Mouse (Mus musculus): ENCODE data around the gene Srsf6. TPM values are rescaled to one million over a fixed set of nuclear protein-coding genes. Genes with fewer than 3 reads are reported as not detected.

The Srsf6 gene
- polyA plus RNA-seq, 1 experiment: 37.6 TPM

GRCm38 (mm10) chr2:162930516-162931122 is 709 bp upstream of the Srsf6 start:
- TF ChIP-seq FLI1 (IDR thresholded peaks at IDR 0.05; ENCODE audit: low read length) (no peak), GATA1 (IDR thresholded peaks at IDR 0.05; ENCODE audit: borderline replicate concordance, low read length) (no peak)
- Histone ChIP-seq H3K36me3 (replicated peaks; ENCODE audit: low read length) (peaks cover 30% of the 10 kb centered on the region), H3K4me1 (peaks cover 44% of the 10 kb centered on the region), H3K9me3 (peaks cover 5% of the 10 kb centered on the region; the same call in 1 of the 2 replicates), H3K27me3 (replicated peaks) (no peaks in the 10 kb centered on the region), H3K4me3 (replicated peaks) (peak overlapping the region; percentile 97)

DNA sequence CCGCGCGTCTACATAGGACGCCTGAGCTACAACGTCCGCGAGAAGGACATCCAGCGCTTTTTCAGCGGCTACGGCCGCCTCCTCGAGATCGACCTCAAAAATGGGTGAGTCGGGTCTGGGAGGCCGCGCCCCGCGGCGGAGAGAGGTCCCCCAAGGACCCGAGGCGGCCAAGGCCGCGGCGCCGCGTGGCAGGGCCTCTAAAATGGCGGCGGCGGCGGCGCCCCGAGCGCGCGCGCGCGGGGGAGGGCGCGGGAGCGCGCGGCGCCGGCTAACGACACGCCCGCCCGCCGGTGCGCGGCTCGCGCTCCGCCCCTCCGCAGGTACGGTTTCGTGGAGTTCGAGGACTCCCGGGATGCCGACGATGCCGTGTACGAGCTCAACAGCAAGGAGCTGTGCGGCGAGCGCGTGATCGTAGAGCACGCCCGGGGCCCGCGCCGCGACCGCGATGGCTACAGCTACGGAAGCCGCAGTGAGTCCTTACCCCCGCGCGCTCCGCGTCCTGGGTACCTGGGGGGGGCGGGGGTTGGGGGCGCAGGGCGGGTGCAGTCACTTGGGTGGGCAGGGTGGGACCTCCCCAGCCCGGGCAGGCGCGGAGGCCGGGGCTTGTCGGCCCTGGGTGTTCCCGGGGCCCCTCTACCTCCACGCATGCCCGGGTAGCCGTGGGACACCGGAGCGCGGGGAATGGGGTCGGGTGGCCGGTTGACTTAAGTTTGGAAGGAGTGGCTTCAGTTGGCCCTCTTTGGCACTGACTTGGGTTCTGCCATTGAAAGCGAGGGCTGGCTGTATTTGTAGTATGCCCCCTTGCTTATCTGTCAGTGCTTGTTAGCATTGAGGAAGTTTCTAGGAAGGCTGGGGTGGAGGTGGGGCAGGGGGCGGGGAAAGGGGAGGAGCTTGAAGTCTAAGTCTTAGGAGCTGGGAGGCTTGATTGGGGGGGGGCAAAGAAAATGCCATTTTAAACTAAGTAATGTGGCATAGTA is 634 bp downstream of the Srsf6 start:
- Histone ChIP-seq H3K9me3 (no peaks in the 10 kb centered on the region; the same call in 1 of the 2 replicates), H3K27me3 (replicated peaks) (no peaks in the 10 kb centered on the region), H3K4me3 (replicated peaks) (peak overlapping the region; percentile 97), H3K4me1 (peaks cover 44% of the 10 kb centered on the region), H3K36me3 (replicated peaks; ENCODE audit: low read length) (peaks cover 43% of the 10 kb centered on the region)
- TF ChIP-seq GATA1 (IDR thresholded peaks at IDR 0.05; ENCODE audit: borderline replicate concordance, low read length) (no peak), FLI1 (IDR thresholded peaks at IDR 0.05; ENCODE audit: low read length) (no peak)

GRCm38 (mm10) chr2:162932706-162933105 is 1.4 kb downstream of the Srsf6 start:
- Histone ChIP-seq H3K4me1 (peaks cover 43% of the 10 kb centered on the region), H3K36me3 (replicated peaks; ENCODE audit: low read length) (peaks cover 50% of the 10 kb centered on the region), H3K9me3 (no peaks in the 10 kb centered on the region), H3K4me3 (replicated peaks) (peak overlapping the region; percentile 97), H3K27me3 (replicated peaks) (no peaks in the 10 kb centered on the region)
- TF ChIP-seq FLI1 (IDR thresholded peaks at IDR 0.05; ENCODE audit: low read length) (no peak), GATA1 (IDR thresholded peaks at IDR 0.05; ENCODE audit: borderline replicate concordance, low read length) (no peak)

GRCm38 (mm10) chr2:162934421-162934820 is 3.1 kb downstream of the Srsf6 start:
- H3K36me3 ChIP-seq (replicated peaks; ENCODE audit: low read length): peaks cover 66% of the 10 kb centered on the region
- no peak for TF ChIP-seq GATA1 (IDR thresholded peaks at IDR 0.05; ENCODE audit: borderline replicate concordance, low read length)
- TF ChIP-seq FLI1 (IDR thresholded peaks at IDR 0.05; ENCODE audit: low read length): no peak
- H3K4me1 ChIP-seq: peaks cover 29% of the 10 kb centered on the region
- no peak overlapping the region for H3K4me3 ChIP-seq (replicated peaks)
- no peaks in the 10 kb centered on the region for H3K27me3 ChIP-seq (replicated peaks)
- H3K9me3 ChIP-seq: no peaks in the 10 kb centered on the region

DNA sequence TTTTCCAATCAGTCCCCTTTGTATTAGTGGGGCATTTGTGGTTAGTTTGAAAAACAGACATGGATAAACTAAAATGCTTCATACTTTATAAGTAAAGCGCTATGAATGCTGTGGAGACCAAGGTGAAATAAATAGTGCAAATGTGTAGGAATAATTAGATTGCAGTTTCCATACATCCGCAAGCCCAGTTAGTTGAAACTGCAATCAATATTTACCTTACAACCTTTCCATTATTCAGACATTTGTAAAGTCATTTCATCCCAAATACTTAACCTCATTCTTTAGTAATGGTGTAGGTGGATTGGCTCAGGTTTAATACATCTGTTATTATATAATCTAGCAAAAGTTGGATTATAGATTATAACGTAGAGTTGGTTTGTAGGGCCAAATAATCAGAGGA is 4.4 kb downstream of the Srsf6 start:
- peaks cover 79% of the 10 kb centered on the region for H3K36me3 ChIP-seq (replicated peaks; ENCODE audit: low read length)
- TF ChIP-seq FLI1 (IDR thresholded peaks at IDR 0.05; ENCODE audit: low read length): no peak
- no peak for TF ChIP-seq GATA1 (IDR thresholded peaks at IDR 0.05; ENCODE audit: borderline replicate concordance, low read length)
- peaks cover 16% of the 10 kb centered on the region for H3K4me1 ChIP-seq
- no peaks in the 10 kb centered on the region for H3K27me3 ChIP-seq (replicated peaks)
- H3K4me3 ChIP-seq (replicated peaks): no peak overlapping the region
- no peaks in the 10 kb centered on the region for H3K9me3 ChIP-seq

DNA sequence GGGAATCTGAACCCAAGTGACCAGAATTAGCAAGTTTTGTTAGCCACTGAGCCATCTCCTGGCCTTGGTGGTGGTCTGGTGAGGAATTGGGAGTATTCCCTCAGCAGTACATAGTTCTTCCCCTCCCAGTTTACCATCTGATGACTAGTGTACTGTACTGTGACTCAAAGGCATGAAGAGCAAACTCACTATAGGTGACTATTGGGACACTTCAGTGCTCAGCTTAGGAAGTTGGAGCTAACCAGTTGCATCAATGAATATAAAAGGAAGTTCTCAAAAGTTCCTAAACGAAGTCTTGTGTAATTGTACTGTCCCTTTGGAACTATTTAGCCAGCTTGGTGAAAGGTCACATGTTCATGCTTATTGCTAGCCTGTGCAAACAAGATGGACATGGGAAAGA is 8.2 kb downstream of the Srsf6 start:
- Histone ChIP-seq H3K27me3 (replicated peaks) (peaks cover 25% of the 10 kb centered on the region), H3K36me3 (replicated peaks; ENCODE audit: low read length) (peaks cover 67% of the 10 kb centered on the region), H3K4me3 (replicated peaks) (no peak overlapping the region), H3K4me1 (peaks cover 16% of the 10 kb centered on the region), H3K9me3 (no peaks in the 10 kb centered on the region)
- TF ChIP-seq FLI1 (IDR thresholded peaks at IDR 0.05; ENCODE audit: low read length): no peak
- TF ChIP-seq GATA1 (IDR thresholded peaks at IDR 0.05; ENCODE audit: borderline replicate concordance, low read length): no peak

- Histone ChIP-seq H3K27me3 (replicated peaks) (peaks cover 41% of the 10 kb centered on the region), H3K36me3 (replicated peaks; ENCODE audit: low read length) (peaks cover 31% of the 10 kb centered on the region), H3K4me3 (replicated peaks) (peak within 1 kb of the TSS; percentile 91), H3K4me1 (peaks cover 21% of the 10 kb centered on the region), H3K9me3 (no peaks in the 10 kb centered on the region)
- TF ChIP-seq GATA1 (IDR thresholded peaks at IDR 0.05; ENCODE audit: borderline replicate concordance, low read length) (no peak), FLI1 (IDR thresholded peaks at IDR 0.05; ENCODE audit: low read length) (no peak)
These were observed 12.0 kb downstream of the Srsf6 start, which contains the start of gene L3mbtl1 for GRCm38 (mm10) chr2:162943148-162943846. Gene L3mbtl1, plus strand, starts transcription at chr2:162943472.

GRCm38 (mm10) chr2:162943931-162944330 is 12.6 kb downstream of the Srsf6 start:
- TF ChIP-seq GATA1 (IDR thresholded peaks at IDR 0.05; ENCODE audit: borderline replicate concordance, low read length) (no peak), FLI1 (IDR thresholded peaks at IDR 0.05; ENCODE audit: low read length) (no peak)
- peaks cover 41% of the 10 kb centered on the region for H3K27me3 ChIP-seq (replicated peaks)
- H3K36me3 ChIP-seq (replicated peaks; ENCODE audit: low read length): peaks cover 24% of the 10 kb centered on the region
- H3K4me3 ChIP-seq (replicated peaks): peak overlapping the region; percentile 91
- H3K4me1 ChIP-seq: peaks cover 22% of the 10 kb centered on the region
- H3K9me3 ChIP-seq: no peaks in the 10 kb centered on the region

DNA sequence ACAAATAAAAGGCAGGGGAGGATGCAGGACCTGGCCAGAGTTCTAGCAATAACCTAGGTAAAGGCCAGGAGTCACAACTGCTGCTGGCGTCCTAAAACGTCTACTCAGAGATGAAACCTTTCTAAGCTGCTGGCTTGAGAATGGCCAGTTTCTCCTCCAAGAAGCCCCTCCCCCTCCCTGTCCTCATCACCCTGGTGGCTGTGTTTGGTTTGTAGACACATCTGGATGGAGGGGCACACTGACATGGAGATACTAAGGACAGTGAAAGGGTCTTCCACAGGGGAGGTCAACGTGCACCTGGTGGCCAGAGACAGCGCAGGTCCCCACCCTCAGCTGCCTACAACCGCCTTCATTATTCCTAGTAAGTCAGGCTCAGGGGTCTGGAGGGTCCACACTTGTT is 15.6 kb downstream of the Srsf6 start:
- no peaks in the 10 kb centered on the region for H3K36me3 ChIP-seq (replicated peaks; ENCODE audit: low read length)
- peaks cover 39% of the 10 kb centered on the region for H3K27me3 ChIP-seq (replicated peaks)
- H3K9me3 ChIP-seq: 0 out of 2 replicates have a peak, but pooled peaks cover 10% of the 10 kb centered on the region
- H3K4me1 ChIP-seq: peaks cover 22% of the 10 kb centered on the region
- TF ChIP-seq FLI1 (IDR thresholded peaks at IDR 0.05; ENCODE audit: low read length) (no peak), GATA1 (IDR thresholded peaks at IDR 0.05; ENCODE audit: borderline replicate concordance, low read length) (no peak)
- H3K4me3 ChIP-seq (replicated peaks): no peak overlapping the region
